Mouse (Mus musculus): ENCODE measurements around the gene Il11. TPM values are rescaled to one million over a fixed set of nuclear protein-coding genes. Genes with fewer than 3 reads are reported as not detected.
A peak's percentile ranks its signal among the peaks of the same experiment; 100 is the strongest.

Il11 gene
- polyA plus RNA-seq, 1 experiment from 2014 or later, result 0.36 TPM

- peaks cover 14% of the 10 kb centered on the region; the same call in 1 of the 2 replicates for H3K27me3 ChIP-seq
- no peak overlapping the region for H3K9ac ChIP-seq (replicated peaks)
- no peak overlapping the region for H3K4me3 ChIP-seq
- no peak overlapping the region for H3K4me2 ChIP-seq (replicated peaks)
- peaks cover 26% of the 10 kb centered on the region for H3K36me3 ChIP-seq
- H3K4me1 ChIP-seq, result peaks cover 24% of the 10 kb centered on the region
- 75% methylated on average over 2 of the region's 2 CpGs for WGBS
- H3K27ac ChIP-seq (replicated peaks), result no peak overlapping the region
- no peaks in the 10 kb centered on the region for H3K9me3 ChIP-seq
- ATAC-seq (ENCODE audit: low FRiP score, low read depth), result no peak
Observed at GRCm38 (mm10) chr7:4749169-4749568, 33.5 kb downstream of the Il11 start.

- WGBS, result 83% methylated on average over 4 of the region's 4 CpGs
Observed at GRCm38 (mm10) chr7:4748321-4748720, 34.3 kb downstream of the Il11 start.

GRCm38 (mm10) chr7:4747156-4747899 is 35.3 kb downstream of the Il11 start:
- Histone ChIP-seq H3K27me3 (peaks cover 8% of the 10 kb centered on the region; the same call in 1 of the 2 replicates), H3K9me3 (no peaks in the 10 kb centered on the region), H3K4me1 (peaks cover 26% of the 10 kb centered on the region), H3K9ac (replicated peaks) (no peak overlapping the region), H3K4me2 (replicated peaks) (no peak overlapping the region), H3K4me3 (no peak overlapping the region), H3K27ac (replicated peaks) (no peak overlapping the region), H3K36me3 (peaks cover 37% of the 10 kb centered on the region)
- 78% methylated on average over 9 of the region's 9 CpGs for WGBS
- ATAC-seq (ENCODE audit: low FRiP score, low read depth), result no peak

More at GRCm38 (mm10) chr7:4748321-4748720, 34.3 kb downstream of the Il11 start:
- Histone ChIP-seq H3K9me3 (no peaks in the 10 kb centered on the region), H3K27ac (replicated peaks) (no peak overlapping the region), H3K4me1 (peaks cover 25% of the 10 kb centered on the region), H3K4me2 (replicated peaks) (no peak overlapping the region), H3K36me3 (peaks cover 30% of the 10 kb centered on the region), H3K9ac (replicated peaks) (no peak overlapping the region), H3K4me3 (no peak overlapping the region), H3K27me3 (peaks cover 8% of the 10 kb centered on the region; the same call in 1 of the 2 replicates)
- no peak for ATAC-seq (ENCODE audit: low FRiP score, low read depth)

- Histone ChIP-seq H3K4me3 (no peak overlapping the region), H3K36me3 (peaks cover 37% of the 10 kb centered on the region), H3K9ac (replicated peaks) (0 out of 2 replicates have a peak overlapping the region, but pooled peaks have one; percentile 20), H3K4me2 (replicated peaks) (no peak overlapping the region), H3K27ac (replicated peaks) (0 out of 2 replicates have a peak overlapping the region, but pooled peaks have one; percentile 15), H3K4me1 (peaks cover 26% of the 10 kb centered on the region), H3K9me3 (no peaks in the 10 kb centered on the region), H3K27me3 (0 out of 2 replicates have a peak, but pooled peaks cover 4% of the 10 kb centered on the region)
- 78% methylated on average over 22 of the region's 22 CpGs for WGBS
- no peak for ATAC-seq (ENCODE audit: low FRiP score, low read depth)
Observed at GRCm38 (mm10) chr7:4746326-4746980, 36.2 kb downstream of the Il11 start.

GRCm38 (mm10) chr7:4744886-4745285 is 37.8 kb downstream of the Il11 start:
- H3K4me3 ChIP-seq, result no peak overlapping the region
- 98% methylated on average over 6 of the region's 6 CpGs for WGBS
- H3K9me3 ChIP-seq, result no peaks in the 10 kb centered on the region
- H3K36me3 ChIP-seq, result peaks cover 37% of the 10 kb centered on the region
- no peak overlapping the region for H3K4me2 ChIP-seq (replicated peaks)
- H3K27ac ChIP-seq (replicated peaks), result no peak overlapping the region
- no peak overlapping the region for H3K9ac ChIP-seq (replicated peaks)
- H3K27me3 ChIP-seq, result no peaks in the 10 kb centered on the region
- ATAC-seq (ENCODE audit: low FRiP score, low read depth), result no peak
- peaks cover 34% of the 10 kb centered on the region for H3K4me1 ChIP-seq

- Histone ChIP-seq H3K27ac (replicated peaks) (no peak overlapping the region), H3K4me3 (no peak overlapping the region), H3K4me1 (peaks cover 41% of the 10 kb centered on the region), H3K27me3 (no peaks in the 10 kb centered on the region), H3K36me3 (peaks cover 37% of the 10 kb centered on the region), H3K9me3 (no peaks in the 10 kb centered on the region), H3K9ac (replicated peaks) (no peak overlapping the region; the same call in 1 of the 2 replicates), H3K4me2 (replicated peaks) (no peak overlapping the region)
- ATAC-seq (ENCODE audit: low FRiP score, low read depth), result no peak
- 57% methylated on average over 2 of the region's 2 CpGs for WGBS
Observed at GRCm38 (mm10) chr7:4743354-4743753, 39.3 kb downstream of the Il11 start.

GRCm38 (mm10) chr7:4742482-4742819 is 40.2 kb downstream of the Il11 start:
- H3K27ac ChIP-seq (replicated peaks), result no peak overlapping the region
- 0 out of 2 replicates have a peak overlapping the region, but pooled peaks have one; percentile 93 for H3K4me2 ChIP-seq (replicated peaks)
- H3K9me3 ChIP-seq, result no peaks in the 10 kb centered on the region
- 85% methylated on average over 6 of the region's 6 CpGs for WGBS
- peaks cover 3% of the 10 kb centered on the region; the same call in 1 of the 2 replicates for H3K27me3 ChIP-seq
- H3K4me3 ChIP-seq, result no peak overlapping the region
- no peak for ATAC-seq (ENCODE audit: low FRiP score, low read depth)
- peaks cover 37% of the 10 kb centered on the region for H3K36me3 ChIP-seq
- no peak overlapping the region; the same call in 1 of the 2 replicates for H3K9ac ChIP-seq (replicated peaks)
- H3K4me1 ChIP-seq, result peaks cover 41% of the 10 kb centered on the region

- Histone ChIP-seq H3K9ac (replicated peaks) (peak overlapping the region; percentile 89; the same call in 1 of the 2 replicates), H3K9me3 (no peaks in the 10 kb centered on the region), H3K27me3 (peaks cover 3% of the 10 kb centered on the region; the same call in 1 of the 2 replicates), H3K4me2 (replicated peaks) (peak overlapping the region; percentile 93), H3K4me1 (peaks cover 39% of the 10 kb centered on the region), H3K4me3 (peak overlapping the region; percentile 77; the same call in 1 of the 2 replicates), H3K27ac (replicated peaks) (0 out of 2 replicates have a peak overlapping the region, but pooled peaks have one; percentile 93), H3K36me3 (peaks cover 35% of the 10 kb centered on the region)
- no peak for ATAC-seq (ENCODE audit: low FRiP score, low read depth)
- WGBS, result 82% methylated on average over 21 of the region's 21 CpGs
Observed at GRCm38 (mm10) chr7:4741672-4742481, 40.8 kb downstream of the Il11 start.

GRCm38 (mm10) chr7:4741151-4741550 is 41.5 kb downstream of the Il11 start:
- H3K9ac ChIP-seq (replicated peaks), result peak overlapping the region; percentile 89
- H3K4me1 ChIP-seq, result peaks cover 39% of the 10 kb centered on the region
- no peak for ATAC-seq (ENCODE audit: low FRiP score, low read depth)
- peak overlapping the region; percentile 77 for H3K4me3 ChIP-seq
- H3K27me3 ChIP-seq, result peaks cover 3% of the 10 kb centered on the region; the same call in 1 of the 2 replicates
- H3K27ac ChIP-seq (replicated peaks), result peak overlapping the region; percentile 93
- no peaks in the 10 kb centered on the region for H3K9me3 ChIP-seq
- 2% methylated on average over 4 of the region's 4 CpGs for WGBS
- H3K4me2 ChIP-seq (replicated peaks), result peak overlapping the region; percentile 93
- H3K36me3 ChIP-seq, result peaks cover 27% of the 10 kb centered on the region

- H3K9ac ChIP-seq (replicated peaks), result peak overlapping the region; percentile 89
- ATAC-seq (ENCODE audit: low FRiP score, low read depth), result peak; percentile 38
- H3K4me3 ChIP-seq, result peak overlapping the region; percentile 77
- peaks cover 39% of the 10 kb centered on the region for H3K4me1 ChIP-seq
- H3K9me3 ChIP-seq, result no peaks in the 10 kb centered on the region
- peaks cover 19% of the 10 kb centered on the region for H3K36me3 ChIP-seq
- peaks cover 3% of the 10 kb centered on the region; the same call in 1 of the 2 replicates for H3K27me3 ChIP-seq
- H3K27ac ChIP-seq (replicated peaks), result peak overlapping the region; percentile 93
- under 1% methylated on average over 14 of the region's 14 CpGs for WGBS
- peak overlapping the region; percentile 93 for H3K4me2 ChIP-seq (replicated peaks)
Observed at GRCm38 (mm10) chr7:4740309-4740727, 42.3 kb downstream of the Il11 start.

- under 1% methylated on average over 35 of the region's 44 CpGs for WGBS
- Histone ChIP-seq H3K4me1 (peaks cover 39% of the 10 kb centered on the region), H3K4me2 (replicated peaks) (peak within 1 kb of the TSS; percentile 93), H3K9me3 (no peaks in the 10 kb centered on the region), H3K4me3 (peak within 1 kb of the TSS; percentile 77), H3K27me3 (peaks cover 3% of the 10 kb centered on the region; the same call in 1 of the 2 replicates), H3K36me3 (peaks cover 17% of the 10 kb centered on the region), H3K27ac (replicated peaks) (peak within 1 kb of the TSS; percentile 93), H3K9ac (replicated peaks) (peak within 1 kb of the TSS; percentile 89)
- peak; percentile 97 for ATAC-seq (ENCODE audit: low FRiP score, low read depth)
Observed at GRCm38 (mm10) chr7:4739544-4740275, 42.9 kb downstream of the Il11 start, which contains the start of gene Kmt5c. Gene Kmt5c (plus strand): TSS chr7:4740115.

Measured in midbrain, embryonic 12.5 days (tissue).